Mouse (Mus musculus) bone marrow, adult 2 months (tissue): ENCODE measurements around the gene Mllt10.

ENCODE experiments used
- CTCF ChIP-seq: fragments of 200-500 bp; IDR thresholded peaks from 2 replicates; pipeline ENCODE4 v1.5.1; 2011; ENCODE audit warnings: low read length, control low read depth; ENCODE audit not compliant: control insufficient read depth, insufficient read depth
- POLR2A ChIP-seq: fragments of 200-500 bp; IDR thresholded peaks from 2 replicates; pipeline ENCODE4 v1.6.1; 2011; ENCODE audit warnings: low read depth, mild to moderate bottlenecking, control low read depth, low read length, borderline replicate concordance; ENCODE audit not compliant: control insufficient read depth

DNA sequence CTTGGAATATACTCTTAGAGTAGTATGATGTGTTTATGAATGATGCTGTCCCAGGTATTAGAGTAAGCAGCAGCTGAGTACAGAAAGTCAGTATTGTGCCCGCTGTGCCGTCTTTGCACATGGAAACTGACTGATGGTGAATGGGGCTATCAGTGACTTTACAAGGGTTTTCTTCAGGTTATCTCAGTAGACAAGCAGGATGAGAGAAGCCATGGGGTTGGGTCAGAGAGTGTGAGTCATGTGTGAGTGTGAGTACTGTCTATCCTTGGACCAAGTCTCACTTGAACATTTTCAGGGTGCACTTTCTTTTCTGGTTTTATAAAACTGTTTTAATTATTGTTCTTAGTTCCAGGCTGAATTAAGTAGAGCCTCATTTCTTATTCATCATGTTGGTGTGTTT is 133.3 kb downstream of the Mllt10 start:
- TF ChIP-seq CTCF (no peak), POLR2A (no peak)
